Mouse (Mus musculus): ENCODE measurements around the gene Ccl9. TPM values are rescaled to one million over a fixed set of nuclear protein-coding genes. Genes with fewer than 3 reads are reported as not detected.

The Ccl9 gene
- 0.06 TPM in 1 of 2 replicates, not detected in the other for polyA plus RNA-seq (2012)

DNA sequence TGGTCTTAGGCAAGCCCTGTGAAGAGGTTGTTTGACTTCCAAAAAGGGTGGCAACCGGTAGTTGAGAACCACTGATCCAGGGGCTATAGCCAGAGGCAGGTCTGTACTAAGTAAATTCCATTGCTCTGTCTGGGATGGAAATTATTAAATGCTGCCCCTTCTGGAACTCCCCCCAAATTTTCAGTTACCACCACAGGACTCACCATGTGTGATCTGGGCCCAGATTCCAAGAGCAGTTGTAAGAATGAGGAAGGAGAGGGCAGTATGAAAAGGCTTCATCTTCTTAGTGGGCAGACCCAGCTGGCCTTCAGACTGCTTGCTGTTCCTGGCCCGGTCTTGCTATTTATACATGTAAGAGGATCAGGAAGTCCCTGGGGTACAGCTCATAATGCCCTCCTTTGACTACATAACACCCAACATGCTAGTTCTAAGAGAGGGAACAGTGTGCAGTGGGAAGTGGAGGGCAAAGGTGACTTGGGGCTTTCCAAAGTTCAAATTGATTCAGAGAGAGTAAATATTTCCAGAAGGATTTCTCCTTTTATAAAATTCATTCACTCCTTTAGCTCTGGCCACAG is at the start of gene Ccl9:
Ccl9 (minus strand) TSS at position 451 of the 575 bp plus-strand sequence.
- no peaks in the 10 kb centered on the region for H3K27me3 ChIP-seq (ENCODE audit: control insufficient read depth)
- no peak within 1 kb of the TSS for H3K4me3 ChIP-seq (replicated peaks)
- no peaks in the 10 kb centered on the region for H3K4me1 ChIP-seq (ENCODE audit: control insufficient read depth)
- TF ChIP-seq TAL1 (IDR thresholded peaks at IDR 0.05; ENCODE audit: low read length) (no peak), GATA1 (IDR thresholded peaks at IDR 0.05; ENCODE audit: low read length) (no peak)
- no peaks in the 10 kb centered on the region for H3K9me3 ChIP-seq (ENCODE audit: control insufficient read depth, low read length)
- peaks cover 3% of the 10 kb centered on the region; the same call in 1 of the 2 replicates for H3K36me3 ChIP-seq (ENCODE audit: control insufficient read depth)

GRCm38 (mm10) chr11:83623586-83623985 is 45.1 kb upstream of the Ccl9 start:
- TF ChIP-seq GATA1 (IDR thresholded peaks at IDR 0.05; ENCODE audit: low read length), result no peak
- no peak for TF ChIP-seq TAL1 (IDR thresholded peaks at IDR 0.05; ENCODE audit: low read length)
- no peaks in the 10 kb centered on the region for H3K27me3 ChIP-seq (ENCODE audit: control insufficient read depth)
- H3K9me3 ChIP-seq (ENCODE audit: control insufficient read depth, low read length), result no peaks in the 10 kb centered on the region
- no peaks in the 10 kb centered on the region for H3K4me1 ChIP-seq (ENCODE audit: control insufficient read depth)
- H3K4me3 ChIP-seq (replicated peaks), result no peak overlapping the region
- no peaks in the 10 kb centered on the region for H3K36me3 ChIP-seq (ENCODE audit: control insufficient read depth)

- H3K36me3 ChIP-seq (ENCODE audit: control insufficient read depth), result no peaks in the 10 kb centered on the region
- TF ChIP-seq GATA1 (IDR thresholded peaks at IDR 0.05; ENCODE audit: low read length), result no peak
- no peak for TF ChIP-seq TAL1 (IDR thresholded peaks at IDR 0.05; ENCODE audit: low read length)
- no peaks in the 10 kb centered on the region for H3K9me3 ChIP-seq (ENCODE audit: control insufficient read depth, low read length)
- H3K4me1 ChIP-seq (ENCODE audit: control insufficient read depth), result no peaks in the 10 kb centered on the region
- H3K4me3 ChIP-seq (replicated peaks), result no peak overlapping the region
- no peaks in the 10 kb centered on the region for H3K27me3 ChIP-seq (ENCODE audit: control insufficient read depth)
Observed at GRCm38 (mm10) chr11:83619037-83619436, 40.6 kb upstream of the Ccl9 start.

DNA sequence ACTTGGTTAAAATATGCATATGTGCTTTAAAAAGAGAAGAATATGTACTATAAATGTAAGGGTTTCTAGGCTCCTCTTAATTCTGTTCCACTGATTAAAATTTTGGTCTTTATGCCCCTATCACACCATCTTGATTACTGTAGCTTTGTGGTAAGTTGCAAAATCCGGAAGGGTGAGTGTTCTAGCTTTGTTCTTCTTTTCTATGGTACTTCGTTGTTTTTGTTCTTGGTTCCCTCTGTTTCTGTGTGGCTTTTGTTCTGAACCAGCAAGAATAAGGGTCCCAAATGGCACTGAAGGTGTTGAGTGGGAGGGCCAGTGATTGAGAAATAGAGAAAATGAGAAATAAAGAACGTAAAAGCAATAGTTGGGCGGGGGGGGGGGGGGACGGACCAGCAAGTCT is 39.8 kb upstream of the Ccl9 start:
- no peak for TF ChIP-seq GATA1 (IDR thresholded peaks at IDR 0.05; ENCODE audit: low read length)
- no peak for TF ChIP-seq TAL1 (IDR thresholded peaks at IDR 0.05; ENCODE audit: low read length)
- Histone ChIP-seq H3K36me3 (ENCODE audit: control insufficient read depth) (no peaks in the 10 kb centered on the region), H3K27me3 (ENCODE audit: control insufficient read depth) (no peaks in the 10 kb centered on the region), H3K4me1 (ENCODE audit: control insufficient read depth) (no peaks in the 10 kb centered on the region), H3K9me3 (ENCODE audit: control insufficient read depth, low read length) (no peaks in the 10 kb centered on the region), H3K4me3 (replicated peaks) (no peak overlapping the region)

DNA sequence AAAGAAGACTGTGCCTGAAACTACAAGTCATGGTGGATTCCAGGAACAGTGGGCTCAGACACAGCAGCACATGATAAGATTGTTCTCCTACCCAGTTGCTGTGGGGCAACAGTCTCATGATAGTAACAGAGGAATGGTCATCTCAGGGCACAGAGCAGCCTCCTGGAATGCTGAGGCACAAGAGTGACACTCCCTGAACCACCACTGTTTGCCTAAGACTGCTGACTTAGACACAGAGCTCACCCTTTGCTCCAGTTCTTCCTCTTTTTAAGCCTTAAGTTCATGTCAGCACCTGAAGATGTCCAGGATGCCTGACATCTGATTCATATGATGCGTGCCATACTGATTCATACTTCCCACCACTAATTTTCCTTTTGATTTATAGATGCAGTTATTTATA is 38.1 kb upstream of the Ccl9 start:
- no peak for TF ChIP-seq TAL1 (IDR thresholded peaks at IDR 0.05; ENCODE audit: low read length)
- no peak for TF ChIP-seq GATA1 (IDR thresholded peaks at IDR 0.05; ENCODE audit: low read length)
- H3K4me3 ChIP-seq (replicated peaks), result no peak overlapping the region
- H3K27me3 ChIP-seq (ENCODE audit: control insufficient read depth), result no peaks in the 10 kb centered on the region
- H3K9me3 ChIP-seq (ENCODE audit: control insufficient read depth, low read length), result no peaks in the 10 kb centered on the region
- no peaks in the 10 kb centered on the region for H3K4me1 ChIP-seq (ENCODE audit: control insufficient read depth)
- no peaks in the 10 kb centered on the region for H3K36me3 ChIP-seq (ENCODE audit: control insufficient read depth)

DNA sequence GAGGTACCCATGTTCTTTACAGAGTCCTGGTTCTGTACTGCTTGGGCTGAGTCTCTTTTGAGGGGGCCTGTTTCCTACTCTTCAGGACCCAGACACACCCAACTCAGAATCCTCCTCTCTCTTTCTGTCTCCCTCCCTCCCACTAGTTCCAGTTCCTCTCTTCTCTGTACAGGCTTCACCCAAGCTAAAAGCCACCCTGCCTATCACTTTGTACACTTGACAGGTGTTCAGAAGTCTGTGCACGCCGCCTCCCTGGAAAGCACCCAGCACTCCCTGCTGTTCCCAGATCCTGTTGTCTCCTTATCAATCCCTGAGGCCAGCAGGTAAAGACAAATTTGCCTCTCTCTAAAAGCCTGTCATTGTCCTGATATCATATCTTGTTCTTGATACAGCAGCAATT is 32.5 kb upstream of the Ccl9 start:
- Histone ChIP-seq H3K36me3 (ENCODE audit: control insufficient read depth) (no peaks in the 10 kb centered on the region), H3K4me1 (ENCODE audit: control insufficient read depth) (no peaks in the 10 kb centered on the region), H3K4me3 (replicated peaks) (no peak overlapping the region), H3K9me3 (ENCODE audit: control insufficient read depth, low read length) (no peaks in the 10 kb centered on the region), H3K27me3 (ENCODE audit: control insufficient read depth) (no peaks in the 10 kb centered on the region)
- TF ChIP-seq GATA1 (IDR thresholded peaks at IDR 0.05; ENCODE audit: low read length), result no peak
- no peak for TF ChIP-seq TAL1 (IDR thresholded peaks at IDR 0.05; ENCODE audit: low read length)

DNA sequence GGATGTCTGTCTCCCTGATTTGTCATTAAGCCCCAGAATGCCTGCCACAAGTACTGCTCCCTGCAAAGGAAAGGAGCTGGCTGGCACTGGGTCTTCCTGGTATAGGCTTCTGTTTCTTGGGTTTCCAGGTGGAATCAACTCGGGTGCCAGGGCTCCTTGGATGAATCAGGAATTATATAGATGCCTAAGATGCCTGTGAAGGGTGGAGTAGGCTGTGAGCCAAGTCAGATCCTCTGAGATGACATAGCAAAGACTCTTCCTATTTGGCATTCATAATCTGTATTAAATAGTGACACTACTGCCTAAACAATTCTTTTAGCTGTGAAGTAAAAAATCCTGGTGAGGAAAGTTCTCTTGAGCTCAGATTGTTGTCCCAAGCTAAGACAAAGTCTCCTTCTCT is 28.0 kb upstream of the Ccl9 start:
- H3K27me3 ChIP-seq (ENCODE audit: control insufficient read depth), result no peaks in the 10 kb centered on the region
- H3K36me3 ChIP-seq (ENCODE audit: control insufficient read depth), result no peaks in the 10 kb centered on the region
- H3K4me3 ChIP-seq (replicated peaks), result no peak overlapping the region
- no peaks in the 10 kb centered on the region for H3K9me3 ChIP-seq (ENCODE audit: control insufficient read depth, low read length)
- H3K4me1 ChIP-seq (ENCODE audit: control insufficient read depth), result no peaks in the 10 kb centered on the region
- TF ChIP-seq TAL1 (IDR thresholded peaks at IDR 0.05; ENCODE audit: low read length), result no peak
- no peak for TF ChIP-seq GATA1 (IDR thresholded peaks at IDR 0.05; ENCODE audit: low read length)

GRCm38 (mm10) chr11:83605535-83605934 is 27.1 kb upstream of the Ccl9 start:
- no peaks in the 10 kb centered on the region for H3K9me3 ChIP-seq (ENCODE audit: control insufficient read depth, low read length)
- TF ChIP-seq GATA1 (IDR thresholded peaks at IDR 0.05; ENCODE audit: low read length) (no peak), TAL1 (IDR thresholded peaks at IDR 0.05; ENCODE audit: low read length) (no peak)
- H3K36me3 ChIP-seq (ENCODE audit: control insufficient read depth), result no peaks in the 10 kb centered on the region
- no peaks in the 10 kb centered on the region for H3K27me3 ChIP-seq (ENCODE audit: control insufficient read depth)
- no peaks in the 10 kb centered on the region for H3K4me1 ChIP-seq (ENCODE audit: control insufficient read depth)
- no peak overlapping the region for H3K4me3 ChIP-seq (replicated peaks)

- Histone ChIP-seq H3K4me1 (ENCODE audit: control insufficient read depth) (no peaks in the 10 kb centered on the region), H3K4me3 (replicated peaks) (no peak overlapping the region), H3K36me3 (ENCODE audit: control insufficient read depth) (no peaks in the 10 kb centered on the region), H3K9me3 (ENCODE audit: control insufficient read depth, low read length) (no peaks in the 10 kb centered on the region), H3K27me3 (ENCODE audit: control insufficient read depth) (no peaks in the 10 kb centered on the region)
- TF ChIP-seq GATA1 (IDR thresholded peaks at IDR 0.05; ENCODE audit: low read length), result no peak
- no peak for TF ChIP-seq TAL1 (IDR thresholded peaks at IDR 0.05; ENCODE audit: low read length)
Observed at GRCm38 (mm10) chr11:83604698-83605097, 26.3 kb upstream of the Ccl9 start.

DNA sequence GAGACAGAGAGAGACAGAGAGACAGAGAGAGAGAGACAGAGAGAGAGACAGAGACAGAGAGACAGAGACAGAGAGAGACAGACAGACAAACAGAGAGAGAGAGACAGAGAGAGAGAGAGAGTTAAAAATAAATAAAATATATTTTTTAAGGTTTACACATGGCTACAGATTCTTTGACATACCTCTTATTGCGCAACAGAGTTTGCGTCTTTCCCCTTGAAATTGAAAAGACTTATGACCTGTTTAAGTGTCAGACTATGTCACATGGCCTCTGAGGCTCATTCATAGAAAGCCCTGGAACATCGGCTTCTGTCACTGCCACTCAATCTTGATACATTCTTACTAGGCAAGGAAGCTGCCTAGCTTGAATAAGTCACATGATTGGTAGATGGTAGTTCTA is 25.0 kb upstream of the Ccl9 start:
- Histone ChIP-seq H3K4me1 (ENCODE audit: control insufficient read depth) (no peaks in the 10 kb centered on the region), H3K4me3 (replicated peaks) (no peak overlapping the region), H3K36me3 (ENCODE audit: control insufficient read depth) (no peaks in the 10 kb centered on the region)

More for the DNA sequence above, 25.0 kb upstream of the Ccl9 start:
- H3K9me3 ChIP-seq (ENCODE audit: control insufficient read depth, low read length), result no peaks in the 10 kb centered on the region
- no peaks in the 10 kb centered on the region for H3K27me3 ChIP-seq (ENCODE audit: control insufficient read depth)
- TF ChIP-seq GATA1 (IDR thresholded peaks at IDR 0.05; ENCODE audit: low read length), result no peak
- no peak for TF ChIP-seq TAL1 (IDR thresholded peaks at IDR 0.05; ENCODE audit: low read length)

Measured in erythroblast, embryonic 14.5 days (primary cell).